Mouse (Mus musculus): Measurements from ENCODE around the gene Anapc16.

The Anapc16 gene

GRCm38 (mm10) chr10:59947296-59948073 is 55.5 kb downstream of the Anapc16 start:
- no peak for DNase-seq

DNA sequence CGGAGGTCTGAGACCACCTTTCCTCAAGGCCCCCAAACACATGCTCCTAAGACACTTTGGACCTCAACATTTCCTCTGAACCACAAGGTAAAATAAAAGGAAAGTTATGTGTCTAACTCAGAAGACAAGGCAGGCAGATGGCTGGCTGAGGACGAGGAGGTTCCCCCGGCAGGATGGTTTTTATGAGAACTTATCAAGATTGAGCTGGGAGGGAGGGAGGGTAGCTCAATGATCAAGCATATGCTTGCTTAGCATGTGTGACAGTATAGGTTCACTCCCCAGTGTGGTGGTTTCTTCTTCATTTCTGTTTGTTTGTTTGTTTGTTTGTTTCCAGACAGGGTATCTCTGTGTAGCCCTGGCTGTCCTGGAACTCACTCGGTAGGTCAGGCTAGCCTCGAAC is 56.6 kb downstream of the Anapc16 start:
- no peak for DNase-seq

DNA sequence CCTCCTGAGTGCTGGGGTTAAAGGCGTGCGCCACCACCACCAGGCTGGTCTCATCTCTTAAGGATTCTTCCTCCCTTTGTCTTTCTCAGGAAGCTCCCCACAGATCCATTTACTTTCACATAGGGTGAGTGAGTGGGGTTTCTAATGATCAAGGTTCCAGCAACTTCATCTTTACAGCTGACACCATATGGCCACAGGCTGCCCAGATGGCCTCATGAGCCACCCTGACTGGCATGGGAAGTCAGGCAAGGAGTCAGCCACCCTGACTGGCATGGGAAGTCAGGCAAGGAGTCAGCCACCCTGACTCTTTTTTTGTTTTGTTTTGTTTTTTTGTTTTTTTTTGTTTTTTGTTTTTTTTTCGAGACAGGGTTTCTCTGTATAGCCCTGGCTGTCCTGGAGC is 57.5 kb downstream of the Anapc16 start:
- no peak for DNase-seq

DNA sequence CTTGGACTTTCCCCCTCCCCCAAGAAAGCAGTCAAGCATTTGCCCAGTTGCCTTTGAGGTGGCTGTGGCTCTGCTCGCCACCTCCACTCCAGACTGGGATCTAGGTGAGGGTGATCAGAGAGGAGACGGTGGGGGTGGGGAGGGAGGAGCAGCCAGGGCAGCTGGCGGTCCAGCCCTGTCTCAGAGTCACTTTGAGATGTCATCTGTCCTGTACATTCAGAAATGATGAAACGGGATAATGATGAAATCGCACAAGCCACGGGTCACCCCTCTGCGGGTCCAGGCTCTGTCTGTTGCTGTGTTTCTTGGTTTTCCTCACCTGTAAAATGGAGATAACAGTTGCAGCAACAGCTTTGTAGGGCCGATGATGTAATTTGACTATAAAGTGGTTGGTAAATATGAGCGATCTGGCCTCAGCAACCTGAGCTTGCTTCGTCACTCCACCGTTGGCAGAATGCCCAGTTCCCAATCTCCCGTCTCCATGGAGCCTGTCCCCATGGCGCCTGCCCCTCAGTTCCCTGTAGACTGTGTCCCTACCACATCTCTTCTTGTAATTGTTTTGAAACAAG is 59.4 kb downstream of the Anapc16 start:
- DNase-seq = no peak

- DNase-seq = no peak
These were observed 60.0 kb downstream of the Anapc16 start for GRCm38 (mm10) chr10:59942847-59943420.

DNA sequence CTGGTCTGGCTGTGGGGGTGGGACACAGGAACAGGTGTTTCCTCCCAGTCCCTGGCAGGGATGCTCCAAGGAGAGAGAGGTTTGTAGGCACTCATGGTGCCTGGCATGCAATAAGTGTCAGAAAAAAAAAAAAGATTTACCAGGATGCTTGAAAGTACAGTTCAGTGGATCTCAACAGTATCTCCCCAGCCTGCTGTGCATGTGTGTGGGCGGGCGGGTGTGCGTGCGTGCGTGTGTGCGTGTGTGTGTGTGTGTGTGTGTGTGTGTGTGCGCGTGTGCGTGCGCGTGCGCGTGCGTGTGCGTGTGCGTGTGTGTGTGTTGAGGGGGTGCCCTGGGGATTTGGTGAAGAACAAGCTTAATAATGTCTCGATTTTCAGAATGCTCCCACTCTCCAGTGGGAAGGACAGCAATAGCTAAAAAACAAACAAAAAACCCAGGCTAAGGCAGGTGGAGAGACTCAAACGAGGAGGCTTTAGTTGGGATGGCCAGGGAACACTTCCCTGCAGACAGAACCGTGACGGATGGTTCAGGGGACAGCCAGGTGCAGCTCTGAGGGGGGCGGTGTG is 60.6 kb downstream of the Anapc16 start:
- DNase-seq = peak; percentile 36 to 46

GRCm38 (mm10) chr10:59939081-59939480 is 63.9 kb downstream of the Anapc16 start:
- DNase-seq = peak; percentile 41 to 48

- no peak for DNase-seq
These were observed 64.3 kb downstream of the Anapc16 start for GRCm38 (mm10) chr10:59938662-59939061.
